ENCODE assay signal across 16 mouse cellular contexts in genomic region chr12:5073191-5073590, GRCm38 (mm10).
DNase-seq lines count a peak whose midpoint lies in the region; ATAC-seq and TF ChIP-seq lines count a peak whose summit lies in the region.
"Had no signal": no experiment of that assay in that cellular context is flagged by ENCODE, and none has a peak within 500 bp of the region (broad histone marks: within the 10 kb centered on the region; RNA-seq: fewer than 3 reads in every experiment).

No protein-coding gene starts in this region.

- H3K4me2 ChIP-seq in kidney, postnatal 0 days (ENCODE audit: low read length): no peak overlapping the region
- H3K4me2 ChIP-seq in heart, embryonic 12.5 days: peak overlapping the region; percentile 45
- H3K4me2 ChIP-seq: embryonic facial prominence, embryonic 12.5 days; forebrain, embryonic 15.5 days; hindbrain, embryonic 15.5 days; kidney, embryonic 15.5 days had no signal

- no peak overlapping the region for H3K9ac ChIP-seq in kidney, postnatal 0 days (ENCODE audit: low read depth, low read length)
- H3K9ac ChIP-seq in heart, embryonic 12.5 days: no peak overlapping the region
- H3K9ac ChIP-seq: embryonic facial prominence, embryonic 12.5 days; forebrain, embryonic 15.5 days; hindbrain, embryonic 15.5 days; kidney, embryonic 15.5 days; liver, postnatal 0 days had no signal

- TF ChIP-seq POLR2A in lung, adult 2 months (IDR thresholded peaks at IDR 0.05; ENCODE audit: borderline replicate concordance, extremely low read depth, low read depth, low read length): no peak

- no peak for TF ChIP-seq CTCF in kidney, postnatal 0 days (IDR thresholded peaks at IDR 0.05; ENCODE audit: low read depth)
- TF ChIP-seq CTCF in lung, adult 2 months (IDR thresholded peaks at IDR 0.05; ENCODE audit: insufficient read depth, low read length): no peak

- 60% methylated on average over 12 of the region's 12 CpGs for WGBS in kidney, postnatal 0 days
- WGBS in heart, embryonic 12.5 days: 53% methylated on average over 12 of the region's 12 CpGs
- 73% methylated on average over 12 of the region's 12 CpGs for WGBS in lung, adult 2 months

- no peaks in the 10 kb centered on the region for H3K9me3 ChIP-seq in kidney, postnatal 0 days (replicated peaks; ENCODE audit: low read length)
- no peaks in the 10 kb centered on the region for H3K9me3 ChIP-seq in heart, embryonic 12.5 days (replicated peaks)
- H3K9me3 ChIP-seq: embryonic facial prominence, embryonic 12.5 days; forebrain, embryonic 15.5 days; hindbrain, embryonic 15.5 days; kidney, embryonic 15.5 days had no signal

- no peak overlapping the region for H3K27ac ChIP-seq in kidney, postnatal 0 days
- no peak overlapping the region for H3K27ac ChIP-seq in heart, embryonic 12.5 days (ENCODE audit: poor library complexity, severe bottlenecking)
- H3K27ac ChIP-seq: embryonic facial prominence, embryonic 12.5 days; forebrain, embryonic 15.5 days; hindbrain, embryonic 15.5 days; kidney, embryonic 15.5 days had no signal

- no peaks in the 10 kb centered on the region for H3K27me3 ChIP-seq in kidney, postnatal 0 days (ENCODE audit: insufficient read depth, low read length)
- no peaks in the 10 kb centered on the region for H3K27me3 ChIP-seq in heart, embryonic 12.5 days (replicated peaks)
- H3K27me3 ChIP-seq: embryonic facial prominence, embryonic 12.5 days; forebrain, embryonic 15.5 days; hindbrain, embryonic 15.5 days; kidney, embryonic 15.5 days had no signal

- H3K4me1 ChIP-seq in kidney, postnatal 0 days (replicated peaks; ENCODE audit: insufficient read depth, low read length): no peaks in the 10 kb centered on the region
- H3K4me1 ChIP-seq in heart, embryonic 12.5 days (replicated peaks): 0 out of 2 replicates have a peak, but pooled peaks cover 7% of the 10 kb centered on the region
- no peaks in the 10 kb centered on the region for H3K4me1 ChIP-seq in lung, adult 2 months (ENCODE audit: control insufficient read depth, insufficient read depth, low read length)
- H3K4me1 ChIP-seq: embryonic facial prominence, embryonic 12.5 days; hindbrain, embryonic 15.5 days; kidney, embryonic 15.5 days had no signal

- no peak overlapping the region for H3K4me3 ChIP-seq in kidney, postnatal 0 days (replicated peaks; ENCODE audit: low read depth, low read length)
- H3K4me3 ChIP-seq in heart, embryonic 12.5 days: no peak overlapping the region
- H3K4me3 ChIP-seq in lung, adult 2 months (replicated peaks; ENCODE audit: extremely low read depth, low read depth, low read length): no peak overlapping the region
- H3K4me3 ChIP-seq: embryonic facial prominence, embryonic 12.5 days; forebrain, embryonic 15.5 days; hindbrain, embryonic 15.5 days; kidney, embryonic 15.5 days had no signal

- no peaks in the 10 kb centered on the region for H3K36me3 ChIP-seq in kidney, postnatal 0 days (ENCODE audit: insufficient read depth, low read length)
- no peaks in the 10 kb centered on the region for H3K36me3 ChIP-seq in heart, embryonic 12.5 days
- H3K36me3 ChIP-seq: embryonic facial prominence, embryonic 12.5 days; forebrain, embryonic 15.5 days; hindbrain, embryonic 15.5 days; kidney, embryonic 15.5 days had no signal

- no peak for DNase-seq in frontal cortex, postnatal 10 days (ENCODE audit: low spot score in 2 of 2)
- peak; percentile 9 for DNase-seq in kidney, postnatal 0 days (ENCODE audit: low spot score)
- DNase-seq in kidney, postnatal 25 days: no peak
- peak; percentile 26 for DNase-seq in heart, postnatal 4 days
- no peak for DNase-seq in testis, postnatal 10 days (ENCODE audit: low spot score)
- no peak for DNase-seq in lung, adult 2 months
- DNase-seq: cerebellum, adult 11-12 months; liver; liver, postnatal 0 days had no signal

- ATAC-seq in frontal cortex, adult (ENCODE audit: low TSS enrichment): peak; percentile 82
- no peak for ATAC-seq in kidney, postnatal 0 days (replicated peaks; ENCODE audit: low FRiP score, low read depth)
- no peak for ATAC-seq in heart, embryonic 12.5 days (ENCODE audit: insufficient number of reproducible peaks, low FRiP score)
- ATAC-seq: forebrain, embryonic 15.5 days; intestine, embryonic 16.5 days; liver, postnatal 0 days had no signal

Comparison
In these comparisons a context has a peak if more than half of its experiments do, and no peak if none do; other contexts are left out.
1. DNase-seq: peak in kidney, postnatal 0 days (single experiment) and heart, postnatal 4 days (single experiment); none in frontal cortex, postnatal 10 days (0 of 2), kidney, postnatal 25 days (0 of 2), testis, postnatal 10 days (single experiment) and lung, adult 2 months (single experiment).